Mouse (Mus musculus) Patski (cell line): ENCODE results near the gene Traf3ip2. TPM values are rescaled to one million over a fixed set of nuclear protein-coding genes. Genes with fewer than 3 reads are reported as not detected.

Experiments used
- ATAC-seq: fragments of 100-300 bp; one replicate; pipeline ENCODE4 v1.8.0; 2021
- CTCF ChIA-PET: fragments of 350-600 bp; sonication (Branson Sonifier 250); formaldehyde crosslinking; loops from one replicate; lab custom pipeline; 2022; ENCODE audit warnings: inconsistent platforms; lab: Charles Lee
- POLR2A ChIA-PET: fragments of 350-600 bp; sonication (Branson Sonifier 250); formaldehyde crosslinking; loops from one replicate; lab custom pipeline; 2022; ENCODE audit warnings: antibody characterized with exemption, inconsistent platforms; lab: Charles Lee
- DNase-seq: peaks from one replicate; pipeline ENCODE4 v3.0.0-alpha.2; 2011; ENCODE audit warnings: low read depth, low spot score
- H3K27me3 ChIP-seq: fragments of 371-371 bp; one replicate; pipeline ENCODE4 v1.5.1; 2021
- CTCF ChIP-seq: fragments of 100-300 bp; IDR thresholded peaks from one replicate; pipeline ENCODE4 v1.5.1; 2021
- in situ Hi-C: fragments of 300-500 bp; cut with MboI; formaldehyde crosslinking; loops from 3 replicates; pipeline ENCODE4 v1.11.1; 2018; ENCODE audit warnings: low pct_unique_long_range_greater_than_20kb, mixed read lengths
- polyA plus RNA-seq: library from polyadenylated mRNA; unstranded; gene quantifications from one replicate; pipeline ENCODE4 v1.2.3, GENCODE M21; 2021

The Traf3ip2 gene
- polyA plus RNA-seq: 16.6 TPM

- ChIA-PET CTCF (no interaction called here), POLR2A (interaction anchor here (0.7 kb wide), 1 partner anchor 443 kb away, joined by 7 read pairs; no protein-coding TSS in a partner anchor)
- TF ChIP-seq CTCF: no peak
- DNase-seq (no peak), ATAC-seq (no peak)
- in situ Hi-C loops: no loop called here
- H3K27me3 ChIP-seq: no peaks in the 10 kb centered on the region
These were observed at the start of gene Traf3ip2 for GRCm38 (mm10) chr10:39612633-39612988. Traf3ip2 (plus strand) TSS chr10:39612934.

DNA sequence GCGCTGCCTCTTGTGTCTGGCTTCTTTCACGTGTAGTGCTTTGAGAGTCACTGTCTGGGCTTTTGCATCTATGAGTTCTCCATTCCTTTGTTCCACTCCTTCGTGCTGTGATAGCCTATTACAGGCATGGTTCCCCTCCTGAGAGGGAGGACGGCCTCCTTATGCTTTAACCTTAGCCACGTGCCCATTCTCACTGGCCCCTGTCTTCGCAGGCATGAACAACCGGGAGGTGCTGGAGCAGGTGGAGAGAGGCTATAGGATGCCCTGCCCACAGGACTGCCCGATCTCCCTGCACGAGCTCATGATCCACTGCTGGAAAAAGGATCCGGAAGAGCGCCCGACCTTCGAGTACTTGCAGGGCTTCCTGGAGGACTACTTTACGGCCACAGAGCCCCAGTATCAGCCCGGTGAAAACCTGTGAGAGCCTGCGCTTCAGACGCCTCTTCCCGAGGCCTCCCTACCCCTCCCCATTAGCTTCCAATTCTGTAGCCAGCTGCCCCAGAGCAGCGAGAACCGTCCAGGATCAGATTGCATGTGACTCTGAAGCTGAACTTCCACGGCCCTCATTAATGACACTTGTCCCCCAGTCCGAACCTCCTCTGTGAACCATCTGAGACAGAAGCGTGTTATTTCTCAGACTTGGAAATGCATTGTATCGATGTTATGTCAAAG lies 49.0 kb upstream of the Traf3ip2 start:
- in situ Hi-C loops: no loop called here
- ATAC-seq: no peak
- TF ChIP-seq CTCF: no peak
- no peaks in the 10 kb centered on the region for H3K27me3 ChIP-seq
- DNase-seq: no peak
- POLR2A ChIA-PET: no interaction called here
- CTCF ChIA-PET: no interaction called here

DNA sequence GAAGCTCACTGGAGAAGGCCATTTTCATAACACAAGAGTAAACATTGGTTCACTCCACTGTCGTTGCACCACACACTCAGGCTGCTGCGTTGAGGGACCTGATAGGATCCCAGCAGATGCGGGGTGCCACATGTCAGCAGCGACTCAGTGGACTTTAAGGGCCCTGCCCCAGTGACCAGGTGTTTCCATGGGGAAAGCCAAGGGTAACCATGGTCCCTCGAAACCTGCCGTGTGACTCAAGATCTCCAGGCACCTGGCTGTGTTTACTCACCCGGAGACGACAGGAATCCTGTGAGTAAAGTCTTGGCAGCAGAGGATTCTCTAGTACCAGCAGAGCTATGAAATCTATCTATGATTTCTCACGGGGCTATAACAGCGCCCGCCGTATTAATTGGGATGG lies 45.8 kb upstream of the Traf3ip2 start:
- ChIA-PET CTCF (no interaction called here), POLR2A (no interaction called here)
- no peak for DNase-seq
- no peak for ATAC-seq
- TF ChIP-seq CTCF: no peak
- in situ Hi-C loops: no loop called here
- H3K27me3 ChIP-seq: no peaks in the 10 kb centered on the region

GRCm38 (mm10) chr10:39568991-39569390 lies 43.7 kb upstream of the Traf3ip2 start:
- no peak for DNase-seq
- in situ Hi-C loops: no loop called here
- H3K27me3 ChIP-seq: no peaks in the 10 kb centered on the region
- ChIA-PET CTCF (no interaction called here), POLR2A (no interaction called here)
- TF ChIP-seq CTCF: no peak
- ATAC-seq: no peak

DNA sequence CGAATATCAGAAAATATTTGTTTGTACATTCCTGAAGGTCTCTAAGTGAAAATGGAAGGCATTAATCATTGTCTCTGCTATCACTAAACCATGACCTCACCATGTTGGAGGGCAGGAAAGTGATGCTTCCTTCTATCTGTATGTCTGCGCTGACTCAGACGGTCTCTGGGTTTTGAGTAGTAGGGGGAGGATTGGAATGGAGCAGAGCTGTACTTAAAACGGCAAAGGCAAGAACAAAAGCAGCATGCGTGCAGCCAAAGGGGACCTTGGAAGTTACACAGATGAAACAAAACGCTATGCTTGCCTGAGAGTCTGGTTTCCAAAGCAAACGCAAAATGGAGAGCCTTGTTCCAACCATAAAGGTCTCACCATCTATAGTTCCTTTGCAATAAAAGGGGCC lies 41.7 kb upstream of the Traf3ip2 start:
- no peak for DNase-seq
- ChIA-PET POLR2A (no interaction called here), CTCF (no interaction called here)
- H3K27me3 ChIP-seq: no peaks in the 10 kb centered on the region
- ATAC-seq: no peak
- TF ChIP-seq CTCF: no peak
- in situ Hi-C loops: no loop called here

DNA sequence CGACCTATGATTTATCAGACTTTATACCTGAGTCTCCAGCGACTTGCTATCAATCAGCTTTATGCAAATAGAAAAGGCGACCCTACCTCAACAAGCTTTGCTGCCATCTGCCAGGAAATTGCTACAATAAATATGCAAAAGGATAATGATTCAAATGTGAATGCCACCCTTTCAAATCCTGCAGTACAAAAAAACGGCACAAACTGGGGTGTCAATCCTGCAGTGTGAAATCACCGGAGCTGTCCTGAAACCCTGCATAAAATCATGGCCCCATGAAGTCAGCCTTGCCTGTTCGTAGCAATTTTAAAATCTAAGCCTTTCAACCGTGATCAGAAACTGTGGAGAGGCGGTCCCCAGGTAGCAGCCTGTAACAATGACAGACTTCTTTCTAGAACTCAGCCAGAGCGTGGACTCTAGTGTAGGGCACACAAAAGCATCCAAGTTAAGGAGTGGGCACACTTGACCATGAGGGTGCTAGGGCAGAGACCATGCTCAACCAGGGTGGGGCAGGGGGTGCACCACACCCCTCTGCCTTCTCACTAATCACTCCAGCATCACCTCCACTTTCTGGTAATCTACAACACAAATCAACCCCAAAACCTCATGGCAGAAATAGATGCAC lies 40.6 kb upstream of the Traf3ip2 start:
- ChIA-PET CTCF (interaction anchor here (0.7 kb wide), 1 partner anchor 10 kb away, joined by 3 read pairs; no protein-coding TSS in a partner anchor), POLR2A (interaction anchor here (0.8 kb wide), 1 partner anchor 13 kb away, joined by 3 read pairs; no protein-coding TSS in a partner anchor)
- in situ Hi-C loops: no loop called here
- ATAC-seq: no peak
- no peaks in the 10 kb centered on the region for H3K27me3 ChIP-seq
- no peak for DNase-seq
- TF ChIP-seq CTCF: no peak

DNA sequence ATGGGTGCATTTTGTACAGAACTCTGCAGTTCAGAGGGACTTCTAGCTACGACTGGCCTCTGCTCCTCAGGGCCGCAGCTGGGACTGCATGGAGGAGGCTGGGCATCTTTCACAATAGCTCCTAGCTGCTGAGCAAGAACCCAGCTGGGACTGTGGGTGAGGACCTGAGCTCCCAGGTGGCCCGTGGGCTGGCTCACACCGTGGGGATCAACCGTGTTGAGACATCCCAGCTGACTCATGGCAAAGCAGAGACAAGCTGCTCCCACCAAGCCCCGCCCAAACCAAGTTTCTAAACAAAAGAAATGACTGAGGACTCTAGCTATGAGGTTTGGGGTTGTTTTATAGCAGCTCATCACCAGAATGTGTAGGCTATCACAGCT lies 40.1 kb upstream of the Traf3ip2 start:
- TF ChIP-seq CTCF: no peak
- DNase-seq (peak; percentile 15), ATAC-seq (peak; percentile 67)
- in situ Hi-C loops: no loop called here
- ChIA-PET POLR2A (interaction anchor here (0.8 kb wide), 1 partner anchor 12 kb away, joined by 3 read pairs; no protein-coding TSS in a partner anchor), CTCF (interaction anchor here (0.7 kb wide), 1 partner anchor 10 kb away, joined by 3 read pairs; no protein-coding TSS in a partner anchor)
- no peaks in the 10 kb centered on the region for H3K27me3 ChIP-seq

DNA sequence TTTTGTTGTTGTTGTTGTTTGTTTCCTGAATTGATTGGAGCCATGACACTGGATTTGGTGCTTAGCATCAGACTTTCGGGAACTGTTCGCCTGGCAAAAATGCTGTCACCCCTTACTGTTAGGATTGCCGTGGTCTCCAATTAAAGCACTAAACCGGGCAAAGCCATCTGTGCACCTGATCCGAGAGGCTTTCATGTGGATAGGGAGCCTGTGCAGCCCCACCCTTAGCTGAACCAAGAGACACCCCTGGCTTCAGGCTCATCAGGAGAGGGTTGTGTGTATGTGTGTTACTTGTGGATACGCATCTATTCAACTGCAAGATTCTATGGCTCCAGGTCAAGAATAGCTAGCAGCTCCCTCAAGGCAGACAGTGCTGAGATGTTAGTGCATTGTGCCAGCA lies 36.3 kb upstream of the Traf3ip2 start:
- CTCF ChIA-PET: no interaction called here
- DNase-seq (no peak), ATAC-seq (no peak)
- TF ChIP-seq CTCF: no peak
- POLR2A ChIA-PET: no interaction called here
- no peaks in the 10 kb centered on the region for H3K27me3 ChIP-seq
- in situ Hi-C loops: no loop called here

DNA sequence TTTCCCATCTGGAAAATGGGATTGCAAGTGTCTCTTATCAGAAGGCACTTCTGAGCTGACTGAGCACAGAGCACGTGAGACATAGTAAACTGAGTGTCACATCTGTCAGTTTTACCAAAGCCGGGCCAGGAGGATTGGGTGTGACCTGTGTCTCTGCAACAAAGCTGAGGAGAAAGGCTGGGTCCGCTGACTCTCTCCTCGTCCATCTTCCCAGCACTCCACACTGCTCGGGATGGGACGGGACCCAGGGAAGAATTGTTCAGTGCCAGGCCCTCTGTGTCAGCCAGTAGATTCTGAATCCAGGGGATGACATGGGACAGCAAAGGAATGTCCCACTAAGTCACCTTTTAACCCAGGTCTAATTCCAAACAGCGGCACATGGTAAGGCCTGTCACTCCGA lies 32.3 kb upstream of the Traf3ip2 start:
- DNase-seq (no peak), ATAC-seq (no peak)
- ChIA-PET CTCF (no interaction called here), POLR2A (no interaction called here)
- no peak for TF ChIP-seq CTCF
- H3K27me3 ChIP-seq: no peaks in the 10 kb centered on the region
- in situ Hi-C loops: no loop called here

DNA sequence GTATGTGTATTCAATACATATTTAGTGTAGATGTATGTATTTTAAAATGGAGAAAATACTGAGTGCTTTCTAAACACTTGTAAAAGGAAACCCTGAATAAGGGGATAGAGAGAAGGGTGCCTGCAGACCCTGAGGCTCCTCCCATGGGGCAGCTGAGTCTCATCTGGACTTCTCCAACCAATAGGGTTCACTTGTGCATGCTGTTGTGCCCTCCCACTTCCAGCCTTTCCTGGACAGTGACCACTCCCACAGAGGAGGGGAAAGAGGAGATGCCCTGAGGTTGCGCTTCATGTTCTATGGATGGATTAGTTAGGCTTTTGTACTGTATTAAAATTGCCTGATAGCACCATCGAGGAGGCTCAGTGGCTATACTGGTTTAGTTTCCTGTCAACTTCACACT lies 30.3 kb upstream of the Traf3ip2 start:
- TF ChIP-seq CTCF: no peak
- in situ Hi-C loops: no loop called here
- DNase-seq (no peak), ATAC-seq (no peak)
- ChIA-PET POLR2A (no interaction called here), CTCF (no interaction called here)
- H3K27me3 ChIP-seq: no peaks in the 10 kb centered on the region

DNA sequence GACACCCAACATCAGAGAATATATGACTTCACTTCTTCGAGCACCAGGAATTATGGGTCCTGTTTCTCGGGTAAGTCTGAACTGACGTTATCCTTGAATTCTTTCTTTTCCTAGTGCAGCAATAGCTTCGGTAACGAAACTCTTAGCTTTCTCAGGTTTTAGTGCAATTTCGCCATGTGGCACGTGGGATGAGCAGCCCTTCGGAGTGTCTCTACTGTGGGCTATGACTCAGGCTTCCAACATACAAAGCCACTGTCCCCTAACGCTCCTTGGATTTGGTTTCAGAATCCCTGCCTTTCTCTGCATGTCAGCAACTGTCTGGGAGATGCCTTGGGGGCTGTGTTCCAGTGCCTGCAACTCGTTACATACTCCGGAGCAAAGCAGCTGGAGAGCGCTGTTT lies 29.0 kb upstream of the Traf3ip2 start:
- ATAC-seq: no peak
- ChIA-PET POLR2A (no interaction called here), CTCF (interaction anchor here (0.6 kb wide), 1 partner anchor 25 kb away, joined by 3 read pairs; no protein-coding TSS in a partner anchor)
- TF ChIP-seq CTCF: no peak
- DNase-seq: no peak
- in situ Hi-C loops: no loop called here
- no peaks in the 10 kb centered on the region for H3K27me3 ChIP-seq
